ENCODE assay signal across 23 mouse cellular contexts in the genomic region with DNA sequence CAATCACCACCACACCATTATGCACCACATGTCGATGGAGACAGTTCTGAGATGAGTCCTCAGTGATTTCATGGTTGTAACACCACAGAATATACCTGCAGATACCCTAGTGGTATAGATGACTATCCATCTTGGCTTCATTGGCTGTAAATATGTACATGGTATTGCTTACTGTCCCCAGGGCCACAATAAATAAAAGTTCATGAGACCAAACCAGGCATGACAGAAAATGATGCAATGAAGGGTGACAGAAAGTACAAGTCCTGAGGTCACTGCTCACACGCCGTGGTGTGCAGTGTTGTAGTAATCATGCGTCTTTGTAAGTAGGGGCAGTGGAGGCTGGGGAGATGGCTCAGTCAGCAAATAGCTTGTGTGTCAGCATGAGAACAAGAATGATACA.
DNase-seq lines count a peak whose midpoint lies in the region; ATAC-seq and TF ChIP-seq lines count a peak whose summit lies in the region.
"Had no signal": no experiment of that assay in that cellular context is flagged by ENCODE, and none has a peak within 500 bp of the region (broad histone marks: within the 10 kb centered on the region; RNA-seq: fewer than 3 reads in every experiment).

No protein-coding gene starts in this region.

- no peak overlapping the region for H3K4me3 ChIP-seq in layer of hippocampus, adult 2 months
- H3K4me3 ChIP-seq in liver, adult 2 months (ENCODE audit: insufficient read depth, low read depth, low read length): no peak overlapping the region
- H3K4me3 ChIP-seq in liver, postnatal 0 days (ENCODE audit: low read depth, low read length): no peak overlapping the region
- H3K4me3 ChIP-seq in midbrain, embryonic 11.5 days (ENCODE audit: low read depth, low read length): no peak overlapping the region
- no peak overlapping the region for H3K4me3 ChIP-seq in midbrain, postnatal 0 days (ENCODE audit: low read depth, low read length)
- H3K4me3 ChIP-seq in brown adipose tissue, adult 24 weeks (ENCODE audit: insufficient read depth, low read depth, low read length): no peak overlapping the region

- ATAC-seq in liver, postnatal 0 days: no peak
- ATAC-seq in midbrain, embryonic 11.5 days (ENCODE audit: low FRiP score): no peak
- no peak for ATAC-seq in midbrain, postnatal 0 days (ENCODE audit: low FRiP score)
- ATAC-seq: activated CD4-positive, CD25-positive, alpha-beta regulatory T cell, adult 4 months; CD4-positive, CD25-positive, alpha-beta regulatory T cell, adult 4 months; Patski had no signal

- peak overlapping the region; percentile 68; the same call in 1 of the 2 replicates for H3K27ac ChIP-seq in layer of hippocampus, adult 2 months
- no peak overlapping the region for H3K27ac ChIP-seq in liver, adult 2 months (replicated peaks; ENCODE audit: insufficient read depth, low read depth, low read length)
- H3K27ac ChIP-seq in liver, postnatal 0 days (ENCODE audit: low read depth): no peak overlapping the region
- no peak overlapping the region for H3K27ac ChIP-seq in midbrain, embryonic 11.5 days (ENCODE audit: low read depth, low read length)
- no peak overlapping the region for H3K27ac ChIP-seq in midbrain, postnatal 0 days (ENCODE audit: low read depth, low read length)
- H3K27ac ChIP-seq in brown adipose tissue, adult 24 weeks (replicated peaks; ENCODE audit: low read depth, low read length): peak overlapping the region; percentile 37

- no peak overlapping the region for H3K4me2 ChIP-seq in liver, postnatal 0 days (ENCODE audit: low read depth, low read length)
- H3K4me2 ChIP-seq in midbrain, embryonic 11.5 days: no peak overlapping the region
- no peak overlapping the region for H3K4me2 ChIP-seq in midbrain, postnatal 0 days (ENCODE audit: low read depth, low read length, poor library complexity, severe bottlenecking)

- H3K9me3 ChIP-seq in liver, postnatal 0 days (ENCODE audit: low read length): no peaks in the 10 kb centered on the region
- H3K9me3 ChIP-seq in midbrain, embryonic 11.5 days (ENCODE audit: control insufficient read depth, low read length): no peaks in the 10 kb centered on the region
- H3K9me3 ChIP-seq in midbrain, postnatal 0 days (ENCODE audit: low read length): no peaks in the 10 kb centered on the region
- H3K9me3 ChIP-seq: G1E had no signal

- H3K79me2 ChIP-seq in liver, adult 2 months (ENCODE audit: control insufficient read depth, insufficient read depth, low read length): no peaks in the 10 kb centered on the region; the same call in 1 of the 2 replicates

- no peaks in the 10 kb centered on the region; the same call in 1 of the 2 replicates for H3K4me1 ChIP-seq in liver, adult 2 months (ENCODE audit: control insufficient read depth, insufficient read depth, low read length)
- no peaks in the 10 kb centered on the region for H3K4me1 ChIP-seq in liver, postnatal 0 days (ENCODE audit: insufficient read depth)
- no peaks in the 10 kb centered on the region for H3K4me1 ChIP-seq in midbrain, embryonic 11.5 days (ENCODE audit: control insufficient read depth, insufficient read depth, low read length)
- no peaks in the 10 kb centered on the region for H3K4me1 ChIP-seq in midbrain, postnatal 0 days (ENCODE audit: insufficient read depth, low read length)
- H3K4me1 ChIP-seq in brown adipose tissue, adult 24 weeks (ENCODE audit: control insufficient read depth, insufficient read depth, insufficient read length, low read length): peaks cover 8% of the 10 kb centered on the region; the same call in 1 of the 2 replicates

- no peak for TF ChIP-seq EP300 in liver, postnatal 0 days (IDR thresholded peaks at IDR 0.05; ENCODE audit: low read depth)

- WGBS in liver, adult 2 months: 48% methylated on average over 4 of the region's 4 CpGs
- 84% methylated on average over 4 of the region's 4 CpGs for WGBS in liver, postnatal 0 days (ENCODE audit: insufficient replicate concordance)
- 94% methylated on average over 4 of the region's 4 CpGs for WGBS in midbrain, embryonic 11.5 days
- WGBS in midbrain, postnatal 0 days: 97% methylated on average over 4 of the region's 4 CpGs

- DNase-seq in layer of hippocampus, adult 2 months (ENCODE audit: low spot score in 2 of 2): no peak
- no peak for DNase-seq in layer of hippocampus, adult 8-10 months (ENCODE audit: low spot score in 2 of 2)
- peak; percentile 65 for DNase-seq in liver, adult 2 months (ENCODE audit: extremely low read depth, low read depth, low spot score)
- no peak for DNase-seq in liver, postnatal 0 days
- DNase-seq in midbrain, embryonic 11.5 days (ENCODE audit: low spot score, missing footprints): peak; percentile 64
- no peak for DNase-seq in midbrain, postnatal 0 days (ENCODE audit: low spot score)
- DNase-seq in urinary bladder, postnatal 10 days (ENCODE audit: low spot score): no peak
- DNase-seq: adrenal gland, adult 2 months; adrenal gland, adult 8-10 months; adrenal gland, postnatal 10 days; adrenal gland, postnatal 14 days; adrenal gland, postnatal 25 days; adrenal gland, postnatal 36 days; B cell, adult 2 months; cerebellum, adult 11 months; cerebellum, adult 11-12 months; cerebellum, adult 18-20 months had no signal

- TF ChIP-seq CTCF in layer of hippocampus, adult 2 months (conservative IDR thresholded peaks at IDR 0.05): no peak
- TF ChIP-seq CTCF in liver, adult 2 months (IDR thresholded peaks at IDR 0.05; ENCODE audit: low read depth, low read length): no peak
- no peak for TF ChIP-seq CTCF in liver, postnatal 0 days (IDR thresholded peaks at IDR 0.05; ENCODE audit: low read depth)
- no peak for TF ChIP-seq CTCF in midbrain, postnatal 0 days (IDR thresholded peaks at IDR 0.05)

- no peaks in the 10 kb centered on the region for H3K27me3 ChIP-seq in liver, adult 2 months (ENCODE audit: control insufficient read depth, insufficient read depth, low read length)
- no peaks in the 10 kb centered on the region for H3K27me3 ChIP-seq in liver, postnatal 0 days (ENCODE audit: insufficient read depth, low read length)
- H3K27me3 ChIP-seq in midbrain, embryonic 11.5 days (ENCODE audit: control insufficient read depth, insufficient read depth, low read length): no peaks in the 10 kb centered on the region
- H3K27me3 ChIP-seq in midbrain, postnatal 0 days (ENCODE audit: insufficient read depth, low read length): no peaks in the 10 kb centered on the region
- H3K27me3 ChIP-seq: CH12.LX, Patski had no signal

- H3K36me3 ChIP-seq in liver, adult 2 months (ENCODE audit: control insufficient read depth, insufficient read depth, low read length): no peaks in the 10 kb centered on the region
- H3K36me3 ChIP-seq in liver, postnatal 0 days (replicated peaks; ENCODE audit: insufficient read depth, low read length): no peaks in the 10 kb centered on the region
- H3K36me3 ChIP-seq in midbrain, embryonic 11.5 days (ENCODE audit: control insufficient read depth, insufficient read depth, low read length): peaks cover 6% of the 10 kb centered on the region; the same call in 1 of the 2 replicates
- peaks cover 4% of the 10 kb centered on the region; the same call in 1 of the 2 replicates for H3K36me3 ChIP-seq in midbrain, postnatal 0 days (ENCODE audit: insufficient read depth, low read length)
- H3K36me3 ChIP-seq: G1E had no signal

- no peak for TF ChIP-seq POLR2A in liver, adult 2 months (IDR thresholded peaks at IDR 0.05; ENCODE audit: extremely low read depth, insufficient read depth, low read length)

- H3K9ac ChIP-seq in liver, adult 2 months (ENCODE audit: low read depth, low read length): no peak overlapping the region
- H3K9ac ChIP-seq in liver, postnatal 0 days (replicated peaks): no peak overlapping the region
- H3K9ac ChIP-seq in midbrain, embryonic 11.5 days (ENCODE audit: low read length): no peak overlapping the region
- no peak overlapping the region for H3K9ac ChIP-seq in midbrain, postnatal 0 days (replicated peaks; ENCODE audit: low read length, poor library complexity, severe bottlenecking)

Comparison
In these comparisons a context has a peak if more than half of its experiments do, and no peak if none do; other contexts are left out.
1. DNase-seq: peak in liver, adult 2 months (single experiment) and midbrain, embryonic 11.5 days (single experiment); none in layer of hippocampus, adult 2 months (0 of 2), layer of hippocampus, adult 8-10 months (0 of 2), liver, postnatal 0 days (single experiment), midbrain, postnatal 0 days (single experiment) and urinary bladder, postnatal 10 days (single experiment).
2. H3K27ac ChIP-seq: peak in layer of hippocampus, adult 2 months (single experiment) and brown adipose tissue, adult 24 weeks (single experiment); none in liver, adult 2 months (single experiment), liver, postnatal 0 days (single experiment), midbrain, embryonic 11.5 days (single experiment) and midbrain, postnatal 0 days (single experiment).